Mouse (Mus musculus) CH12.LX (cell line): ENCODE measurements around the gene Cyp2a5.
"Not testable (repeated sequence)": the region's sequence is repeated elsewhere in the genome, so short reads cannot be mapped to it uniquely, and the experiment has no call there.

Experiments
- CTCF ChIP-seq, 2 experiments: IDR thresholded peaks in 1 of 2; conservative IDR thresholded peaks in 1 of 2; 2 replicates each; pipeline ENCODE4 v1.5.1; 2011 to 2012; ENCODE audit warnings: low read depth in 2 of 2, low read length in 2 of 2, improper control_type of control experiment in 1 of 2, inconsistent platforms in 1 of 2, mild to moderate bottlenecking in 1 of 2, moderate library complexity in 1 of 2
- ELF1 ChIP-seq: IDR thresholded peaks from 2 replicates; pipeline ENCODE4 v1.6.1; 2014; ENCODE audit warnings: low read depth, mild to moderate bottlenecking, inconsistent platforms, low read length, improper control_type of control experiment
- ETS1 ChIP-seq: conservative IDR thresholded peaks from 2 replicates; pipeline ENCODE4 v1.6.1; 2012; ENCODE audit warnings: low read depth, mild to moderate bottlenecking, inconsistent platforms, low read length, improper control_type of control experiment, moderate library complexity
- MAX ChIP-seq: IDR thresholded peaks from 2 replicates; pipeline ENCODE4 v1.6.1; 2011; ENCODE audit warnings: low read length, improper control_type of control experiment
- POLR2A ChIP-seq: IDR thresholded peaks from 2 replicates; pipeline ENCODE4 v1.6.1; 2011; ENCODE audit warnings: low read depth, mild to moderate bottlenecking, improper control_type of control experiment, low read length
- POLR2AphosphoS2 ChIP-seq: IDR thresholded peaks from 2 replicates; pipeline ENCODE4 v1.6.1; 2011; ENCODE audit warnings: low read depth, low read length, improper control_type of control experiment
- RAD21 ChIP-seq: IDR thresholded peaks from 2 replicates; pipeline ENCODE4 v1.6.1; 2011; ENCODE audit warnings: low read depth, mild to moderate bottlenecking, low read length, improper control_type of control experiment, moderate library complexity
- SMC3 ChIP-seq: IDR thresholded peaks from 2 replicates; pipeline ENCODE4 v1.6.1; 2011; ENCODE audit warnings: low read depth, low read length, improper control_type of control experiment
- TCF12 ChIP-seq: IDR thresholded peaks from 2 replicates; pipeline ENCODE4 v1.6.1; 2014; ENCODE audit warnings: low read depth, mild to moderate bottlenecking, inconsistent platforms, low read length, improper control_type of control experiment

DNA sequence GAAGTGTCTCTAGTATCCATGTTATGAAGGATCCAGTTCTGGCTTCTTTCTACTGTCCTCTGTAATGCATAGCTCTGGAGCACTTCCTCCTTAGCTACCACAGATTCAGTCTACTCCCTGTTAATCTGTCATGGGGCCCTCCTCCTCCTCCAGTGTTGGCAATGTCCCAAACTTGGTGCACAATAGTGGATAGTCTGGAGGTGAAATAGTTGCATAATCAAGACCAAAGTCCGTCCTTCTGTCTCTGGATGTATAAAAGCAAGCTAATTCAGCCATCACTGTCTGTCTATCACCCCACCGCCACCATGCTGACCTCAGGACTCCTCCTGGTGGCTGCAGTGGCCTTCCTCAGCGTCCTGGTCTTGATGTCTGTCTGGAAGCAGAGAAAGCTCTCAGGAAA is at the start of gene Cyp2a5:
- not testable (repeated sequence) for TF ChIP-seq MAX; ETS1; TCF12; CTCF (conservative IDR thresholded peaks at IDR 0.05 in 1 of 2, IDR thresholded peaks at IDR 0.05 in 1 of 2; ENCODE audit: low read depth in 2 of 2, low read length in 2 of 2); ELF1; RAD21; POLR2AphosphoS2; POLR2A
- TF ChIP-seq SMC3 = peak; percentile 11; the same call in 1 of the 2 replicates
